Mouse (Mus musculus) gastrocnemius, adult 18-20 months (tissue): ENCODE data around the gene Gm28047. TPM values are rescaled to one million over a fixed set of nuclear protein-coding genes. Genes with fewer than 3 reads are reported as not detected.

Experiments used
- DNase-seq: peaks from one replicate; pipeline ENCODE4 v3.0.0; 2021; ENCODE audit warnings: low spot score
- microRNA-seq: library from miRNA; unstranded; fragments of <30 nt; microRNA quantifications from one replicate; pipeline ENCODE4 v1.2.0, GENCODE M21; 2021
- total RNA-seq, 2 experiments: library from RNA; stranded (reverse); gene quantifications; 2 replicates each; pipeline ENCODE4 v1.2.3; 2021

Gm28047 gene
- total RNA-seq, 2 experiments from 2014 or later, result 0.57 TPM; not detected in 1

DNA sequence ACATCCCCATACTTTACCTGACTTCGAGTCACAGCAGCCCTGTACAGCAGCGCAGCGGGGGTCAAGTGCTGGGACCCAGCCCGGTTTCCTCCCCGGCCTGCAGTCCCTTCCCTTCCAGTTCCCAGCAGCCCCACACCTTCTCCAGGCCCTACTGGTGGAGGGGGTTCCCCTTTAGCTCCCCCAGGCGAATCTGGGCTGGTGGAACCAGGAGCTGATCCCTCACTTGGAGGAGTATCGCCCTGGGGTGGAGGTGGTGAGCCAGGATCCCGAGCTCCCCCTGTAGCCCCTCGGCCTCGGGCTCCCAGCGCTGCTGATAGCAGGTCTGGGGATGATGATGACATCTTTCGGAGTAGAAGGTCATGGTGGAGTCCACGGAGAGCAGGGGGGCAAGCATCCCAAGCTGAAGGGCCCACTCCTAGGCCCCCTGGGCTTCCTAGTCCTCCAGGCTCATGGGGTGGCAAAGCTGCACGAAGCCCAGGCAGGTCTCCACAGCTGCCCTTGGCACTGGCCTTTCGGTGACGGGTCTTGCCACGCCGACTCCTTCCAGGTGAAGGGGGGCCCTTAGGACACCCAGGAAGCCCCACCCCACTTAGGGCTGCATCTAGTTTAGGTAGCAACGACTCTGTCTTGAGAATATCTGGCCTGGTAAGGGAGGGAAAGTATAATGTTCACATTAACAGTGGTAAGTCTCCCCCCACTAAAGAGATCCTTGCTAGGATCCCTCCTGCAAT lies 123.6 kb downstream of the Gm28047 start:
- DNase-seq, result no peak

DNA sequence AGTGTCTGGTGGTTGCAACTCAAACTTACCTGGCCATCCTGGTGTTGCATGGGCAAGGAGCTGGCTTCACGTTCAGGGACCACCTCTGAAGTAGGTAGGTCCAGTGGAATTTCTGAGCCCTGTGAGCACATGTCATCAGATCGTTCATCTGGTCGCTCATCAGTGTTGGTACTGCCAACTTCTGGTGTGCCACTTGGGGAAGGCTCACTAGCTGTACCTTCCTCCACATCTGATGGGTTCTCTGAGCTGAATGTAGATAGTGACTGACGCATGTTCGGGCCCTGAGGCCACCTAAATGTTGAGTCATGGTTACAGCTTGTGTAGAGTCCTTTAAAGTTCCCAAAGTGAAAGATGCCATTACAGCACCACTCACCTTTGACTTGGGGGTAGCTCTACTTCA lies 124.4 kb downstream of the Gm28047 start:
- no peak for DNase-seq

DNA sequence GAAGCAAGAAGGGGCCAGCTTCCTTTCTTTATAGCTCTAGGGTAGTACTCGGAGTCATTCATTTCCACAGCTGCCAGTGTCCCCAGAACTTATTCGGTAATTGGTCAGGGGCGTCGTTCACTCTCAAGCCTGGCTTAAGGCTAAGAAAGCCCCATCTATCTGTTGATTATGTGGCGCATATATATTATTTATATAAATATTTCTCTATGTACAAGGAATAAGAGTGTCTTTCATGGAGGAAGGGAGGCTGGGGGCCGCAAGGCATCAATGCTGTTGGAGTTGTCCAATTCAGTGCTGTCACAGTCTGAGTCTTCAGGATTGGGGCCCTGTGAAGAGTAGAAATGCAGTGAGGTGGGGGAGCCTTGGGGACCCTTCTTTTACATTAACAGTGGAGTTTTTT lies 125.0 kb downstream of the Gm28047 start:
- DNase-seq, result no peak

DNA sequence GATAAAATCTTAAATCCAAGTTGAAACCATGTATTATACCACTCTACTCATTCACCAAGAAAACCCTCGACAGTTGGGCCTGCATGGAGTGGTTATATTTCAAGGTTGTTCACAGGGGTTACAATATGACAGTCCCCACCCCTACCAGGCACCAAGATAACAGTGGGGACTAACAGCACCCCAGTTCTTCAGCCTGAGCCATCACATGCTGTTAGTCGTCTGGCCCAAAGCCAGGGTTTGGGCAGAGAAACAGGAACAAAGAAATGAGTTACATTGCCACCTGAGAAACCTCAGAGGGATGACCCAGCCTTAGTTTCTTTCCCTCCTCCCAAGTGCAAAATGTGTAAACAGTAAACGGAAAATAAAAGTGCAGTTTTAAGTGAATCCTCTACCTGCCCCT lies 125.5 kb downstream of the Gm28047 start:
- DNase-seq, result no peak

DNA sequence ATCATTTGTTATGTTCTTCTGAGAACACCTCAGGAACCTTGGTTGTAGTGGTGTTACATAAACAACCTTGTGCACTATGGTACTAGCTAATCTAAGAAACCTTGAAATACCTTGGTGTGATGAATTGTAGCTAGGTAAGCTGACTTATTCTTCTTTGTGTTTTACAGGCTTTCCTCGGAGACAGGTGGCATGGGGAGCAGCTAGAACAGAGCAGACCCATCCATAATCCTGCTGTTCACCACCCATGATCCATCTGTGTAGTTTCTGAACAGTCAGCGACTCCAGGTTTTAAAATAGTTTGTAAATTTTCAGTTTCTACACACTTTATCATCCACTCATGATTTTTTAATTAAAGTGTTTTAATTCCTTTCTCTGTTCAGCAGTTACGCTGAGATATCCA lies 126.5 kb downstream of the Gm28047 start:
- no peak for DNase-seq

DNA sequence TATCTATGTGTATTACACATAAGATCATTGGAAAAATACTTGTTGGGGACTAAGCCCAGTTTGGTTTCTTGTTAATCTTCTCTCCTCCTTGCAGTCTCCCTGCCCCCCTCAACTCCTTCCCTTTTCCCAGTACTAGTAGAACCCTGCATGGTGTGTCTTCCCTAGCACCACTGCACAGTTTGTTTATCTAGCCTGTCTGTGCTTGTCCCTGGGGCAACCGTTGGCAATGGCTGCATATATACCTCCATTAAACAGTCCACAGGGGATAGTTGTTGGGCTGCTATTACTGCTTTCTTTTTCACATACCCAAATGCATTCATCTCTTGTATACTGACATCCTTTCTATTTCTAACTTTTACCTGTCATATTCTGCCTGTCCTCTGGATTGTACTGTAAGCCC lies 137.2 kb downstream of the Gm28047 start:
- no peak for DNase-seq

DNA sequence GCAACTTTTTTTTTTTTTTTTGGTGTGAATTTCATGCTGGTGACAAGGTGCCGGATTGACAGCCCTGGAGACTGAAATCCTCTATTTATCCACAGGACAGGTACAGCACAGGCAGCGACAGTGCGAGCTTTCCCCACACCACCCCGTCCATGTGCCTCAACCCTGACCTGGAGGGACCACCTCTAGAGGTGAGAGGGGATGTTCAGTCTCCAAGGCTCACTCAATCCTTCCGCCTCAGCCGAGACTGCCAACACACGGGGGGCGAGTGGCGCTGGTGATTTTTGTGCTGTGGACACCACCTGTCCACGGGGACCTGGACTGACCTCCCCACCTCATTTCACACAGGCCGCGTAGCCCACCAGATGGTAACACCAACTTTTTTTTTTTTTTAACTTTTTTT lies 139.0 kb downstream of the Gm28047 start:
- no peak for DNase-seq

DNA sequence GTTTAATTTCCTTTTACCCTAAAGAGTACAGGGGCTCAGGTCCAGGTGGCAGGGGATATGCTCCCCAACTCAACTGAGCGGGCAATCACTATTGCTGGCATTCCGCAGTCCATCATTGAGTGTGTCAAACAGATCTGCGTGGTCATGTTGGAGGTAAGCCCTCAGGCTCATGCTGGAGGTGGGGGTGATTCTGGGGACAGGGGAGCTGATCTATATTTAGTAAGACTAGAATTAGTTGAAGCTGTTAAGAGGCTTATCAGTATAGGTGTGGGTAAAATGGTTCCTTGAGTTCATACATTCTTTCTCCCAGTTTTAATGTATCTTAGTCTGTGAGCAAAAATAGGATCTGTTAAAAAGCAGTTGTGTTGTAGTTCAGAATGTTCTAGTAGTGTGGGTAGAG lies 141.7 kb downstream of the Gm28047 start:
- DNase-seq, result no peak

DNA sequence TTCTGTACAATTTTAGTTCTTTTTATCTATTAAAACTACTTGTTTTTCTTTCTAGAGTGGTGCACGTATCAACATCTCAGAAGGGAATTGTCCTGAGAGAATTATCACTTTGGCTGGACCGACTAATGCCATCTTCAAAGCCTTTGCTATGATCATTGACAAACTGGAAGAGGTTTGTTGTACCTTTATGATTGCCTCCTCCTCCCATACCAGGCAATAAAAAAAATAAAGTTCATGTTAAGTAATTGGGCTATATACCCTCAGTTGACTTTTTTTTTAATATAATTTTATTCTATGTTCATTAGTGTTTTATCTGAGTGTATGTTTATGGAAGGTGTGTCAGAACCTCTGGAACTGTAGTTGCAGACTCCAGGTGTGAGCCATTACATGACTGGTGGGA lies 150.3 kb downstream of the Gm28047 start:
- DNase-seq, result no peak

Small RNA genes lying within 50 kb of the gene (microRNA-seq; reads per million reads assigned to microRNA genes)
- not detected for gene Mir688

Other genes starting within 250 kb of the Gm28047 start
- gene Sp1, start 218.9 kb downstream of the Gm28047 start, total RNA-seq, result 10 to 100 TPM; 16.1 to 19.3 TPM
- gene Amhr2, start 179.7 kb downstream of the Gm28047 start, total RNA-seq, result 10 to 100 TPM; 11.1 to 17.7 TPM
- 10 to 100 TPM; 20.4 to 23.2 TPM for gene Prr13, start 166.0 kb downstream of the Gm28047 start, total RNA-seq
- gene Pcbp2, start 154.5 kb downstream of the Gm28047 start, total RNA-seq, result 100 to 1,000 TPM; 403 to 410 TPM
- not detected for gene Gm10337, start 121.3 kb downstream of the Gm28047 start, total RNA-seq
- gene Map3k12, start 108.0 kb downstream of the Gm28047 start, total RNA-seq, result 1 to 10 TPM in 1 of 2 experiments, under 1 TPM in 1; 0.82 to 1.5 TPM
- 10 to 100 TPM; 28.2 to 33.3 TPM for gene Tarbp2, start 106.9 kb downstream of the Gm28047 start, total RNA-seq
- gene Npff, start 100.1 kb downstream of the Gm28047 start, total RNA-seq, result 1 to 10 TPM; 1.5 to 1.8 TPM
- 10 to 100 TPM; 49.4 to 53.7 TPM for gene Atf7, start 397 bp upstream of the Gm28047 start, total RNA-seq
- 10 to 100 TPM; 13.1 to 20.4 TPM for gene Atp5g2, start 47.3 kb upstream of the Gm28047 start, total RNA-seq
- 10 to 100 TPM; 72.7 to 73.2 TPM for gene Calcoco1, start 97.1 kb upstream of the Gm28047 start, total RNA-seq